Mouse (Mus musculus): ENCODE results near the gene Cx3cr1. TPM values are rescaled to one million over a fixed set of nuclear protein-coding genes. Genes with fewer than 3 reads are reported as not detected.

Cx3cr1 gene
- polyA plus RNA-seq, 1 experiment from 2014 or later, result 8.0 TPM

DNA sequence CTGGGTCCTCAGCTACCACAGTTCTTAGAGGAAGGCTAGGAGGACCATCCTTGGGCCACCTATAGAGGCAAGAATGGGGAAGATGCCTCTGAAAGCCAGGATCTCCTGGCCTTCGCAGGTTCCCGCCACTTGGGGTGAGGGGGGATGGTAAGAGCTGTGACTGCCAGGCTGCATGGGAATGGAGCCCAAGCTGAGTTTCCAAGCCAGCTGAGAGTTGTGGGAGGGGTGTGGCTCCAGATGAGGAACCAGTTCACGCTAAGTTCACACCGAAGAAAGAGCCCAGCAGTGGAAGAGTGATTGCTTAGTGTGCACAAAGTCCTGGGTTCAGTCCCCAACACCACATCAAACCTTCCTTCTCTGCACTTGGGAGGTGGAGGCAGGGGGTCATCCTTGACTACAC, 107.5 kb downstream of the Cx3cr1 start:
- Histone ChIP-seq H3K9me3 (ENCODE audit: low read length) (no peaks in the 10 kb centered on the region), H3K9ac (replicated peaks; ENCODE audit: low read depth) (no peak overlapping the region), H3K4me3 (ENCODE audit: low read depth, low read length) (no peak overlapping the region), H3K36me3 (ENCODE audit: insufficient read depth, low read length) (no peaks in the 10 kb centered on the region), H3K4me1 (ENCODE audit: insufficient read depth, low read depth, low read length) (0 out of 2 replicates have a peak, but pooled peaks cover 5% of the 10 kb centered on the region), H3K27ac (ENCODE audit: low read length) (no peak overlapping the region), H3K4me2 (replicated peaks; ENCODE audit: low read depth, low read length) (no peak overlapping the region), H3K27me3 (replicated peaks; ENCODE audit: insufficient read depth, low read length) (no peaks in the 10 kb centered on the region)
- TF ChIP-seq EP300 (IDR thresholded peaks at IDR 0.05) (no peak), CTCF (IDR thresholded peaks at IDR 0.05) (no peak)
- WGBS, result 51% methylated on average over 4 of the region's 4 CpGs
- ATAC-seq (no peak), DNase-seq (ENCODE audit: low spot score) (no peak)

DNA sequence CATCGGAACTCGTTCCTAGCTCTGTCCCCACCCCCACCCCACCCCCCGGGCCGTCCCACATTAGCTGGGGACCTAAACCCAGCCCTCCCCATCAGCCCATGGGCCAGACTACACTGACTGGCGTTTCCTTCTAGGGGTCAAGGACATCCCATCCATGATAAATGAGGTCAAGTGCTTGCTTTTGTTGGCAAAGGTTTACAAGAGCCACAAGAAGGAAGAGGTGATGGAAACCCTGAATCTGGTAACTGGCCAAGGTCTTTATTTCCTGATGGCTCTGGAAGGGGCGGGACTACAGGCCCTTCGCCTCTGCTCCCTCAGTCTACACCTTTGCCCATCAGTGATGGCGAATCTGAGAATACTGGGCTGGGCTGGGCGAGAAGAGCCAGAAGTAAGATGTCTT, 110.8 kb downstream of the Cx3cr1 start:
- Histone ChIP-seq H3K27ac (ENCODE audit: low read length) (no peak overlapping the region), H3K4me2 (replicated peaks; ENCODE audit: low read depth, low read length) (no peak overlapping the region), H3K9me3 (ENCODE audit: low read length) (no peaks in the 10 kb centered on the region), H3K27me3 (replicated peaks; ENCODE audit: insufficient read depth, low read length) (no peaks in the 10 kb centered on the region), H3K9ac (replicated peaks; ENCODE audit: low read depth) (no peak overlapping the region), H3K36me3 (ENCODE audit: insufficient read depth, low read length) (no peaks in the 10 kb centered on the region), H3K4me3 (ENCODE audit: low read depth, low read length) (no peak overlapping the region), H3K4me1 (ENCODE audit: insufficient read depth, low read depth, low read length) (0 out of 2 replicates have a peak, but pooled peaks cover 5% of the 10 kb centered on the region)
- ATAC-seq, result no peak
- WGBS, result 55% methylated on average over 9 of the region's 9 CpGs
- DNase-seq (ENCODE audit: low spot score), result no peak
- no peak for TF ChIP-seq EP300 (IDR thresholded peaks at IDR 0.05)
- TF ChIP-seq CTCF (IDR thresholded peaks at IDR 0.05), result no peak

DNA sequence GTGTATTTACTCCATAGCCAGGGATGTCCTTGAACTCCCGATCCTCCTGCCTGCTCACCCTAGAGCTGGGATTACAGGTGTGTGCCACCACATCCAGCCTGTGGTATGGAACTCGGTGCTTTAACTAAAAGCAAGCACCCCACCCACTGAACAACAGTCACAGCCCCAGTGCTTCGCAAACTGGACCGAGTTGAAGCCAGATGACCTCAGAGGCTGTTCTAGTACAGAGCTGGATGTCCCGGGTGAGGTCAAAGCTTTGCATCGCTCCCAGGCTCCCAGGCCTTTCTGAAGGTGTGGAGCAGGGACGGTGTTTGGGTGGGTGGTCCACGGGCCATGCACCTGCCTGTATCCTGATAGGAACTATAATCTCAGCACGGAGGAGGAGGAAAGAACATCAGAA, 118.3 kb downstream of the Cx3cr1 start:
- no peak overlapping the region for H3K9ac ChIP-seq (replicated peaks; ENCODE audit: low read depth)
- no peak overlapping the region for H3K4me3 ChIP-seq (ENCODE audit: low read depth, low read length)
- no peak overlapping the region for H3K27ac ChIP-seq (ENCODE audit: low read length)
- DNase-seq (ENCODE audit: low spot score) (no peak), ATAC-seq (no peak)
- no peaks in the 10 kb centered on the region for H3K9me3 ChIP-seq (ENCODE audit: low read length)
- WGBS, result 76% methylated on average over 9 of the region's 9 CpGs
- TF ChIP-seq EP300 (IDR thresholded peaks at IDR 0.05), result no peak
- no peak for TF ChIP-seq CTCF (IDR thresholded peaks at IDR 0.05)
- no peak overlapping the region for H3K4me2 ChIP-seq (replicated peaks; ENCODE audit: low read depth, low read length)
- no peaks in the 10 kb centered on the region for H3K36me3 ChIP-seq (ENCODE audit: insufficient read depth, low read length)
- no peaks in the 10 kb centered on the region for H3K4me1 ChIP-seq (ENCODE audit: insufficient read depth, low read depth, low read length)
- H3K27me3 ChIP-seq (replicated peaks; ENCODE audit: insufficient read depth, low read length), result no peaks in the 10 kb centered on the region

GRCm38 (mm10) chr9:119950434-119950833, 119.2 kb downstream of the Cx3cr1 start:
- peak; percentile 42 for DNase-seq (ENCODE audit: low spot score)
- H3K4me3 ChIP-seq (ENCODE audit: low read depth, low read length), result no peak overlapping the region
- H3K9ac ChIP-seq (replicated peaks; ENCODE audit: low read depth), result no peak overlapping the region
- TF ChIP-seq CTCF (IDR thresholded peaks at IDR 0.05), result no peak
- TF ChIP-seq EP300 (IDR thresholded peaks at IDR 0.05), result no peak
- no peak overlapping the region for H3K4me2 ChIP-seq (replicated peaks; ENCODE audit: low read depth, low read length)
- no peak overlapping the region for H3K27ac ChIP-seq (ENCODE audit: low read length)
- WGBS, result 45% methylated on average over 6 of the region's 6 CpGs
- H3K36me3 ChIP-seq (ENCODE audit: insufficient read depth, low read length), result no peaks in the 10 kb centered on the region
- no peaks in the 10 kb centered on the region for H3K9me3 ChIP-seq (ENCODE audit: low read length)
- no peaks in the 10 kb centered on the region for H3K27me3 ChIP-seq (replicated peaks; ENCODE audit: insufficient read depth, low read length)
- no peaks in the 10 kb centered on the region for H3K4me1 ChIP-seq (ENCODE audit: insufficient read depth, low read depth, low read length)
- ATAC-seq, result peak; percentile 69

DNA sequence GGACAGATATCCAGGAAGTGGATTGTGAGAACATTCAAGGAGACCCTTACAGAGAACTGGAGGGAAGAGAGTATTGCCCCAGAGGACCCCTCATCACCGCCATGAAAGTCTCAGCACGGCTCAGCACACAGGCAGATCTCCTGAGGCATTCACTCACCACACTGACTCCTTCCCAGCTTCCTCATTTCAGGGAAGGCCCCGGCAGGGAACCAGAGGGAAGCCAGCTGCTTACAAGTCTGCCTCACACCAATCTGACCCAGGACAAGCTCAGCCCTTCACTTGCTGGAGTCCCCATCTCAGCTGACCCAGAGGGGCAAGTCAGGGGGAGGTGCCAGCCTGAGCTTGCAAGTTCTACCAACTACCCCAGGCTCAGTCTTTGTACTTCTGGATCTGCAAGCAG, 120.9 kb downstream of the Cx3cr1 start:
- H3K4me2 ChIP-seq (replicated peaks; ENCODE audit: low read depth, low read length), result no peak overlapping the region
- DNase-seq (ENCODE audit: low spot score) (peak; percentile 51), ATAC-seq (peak; percentile 49)
- H3K27me3 ChIP-seq (replicated peaks; ENCODE audit: insufficient read depth, low read length), result no peaks in the 10 kb centered on the region
- no peak overlapping the region for H3K27ac ChIP-seq (ENCODE audit: low read length)
- 34% methylated on average over 3 of the region's 3 CpGs for WGBS
- TF ChIP-seq CTCF (IDR thresholded peaks at IDR 0.05) (no peak), EP300 (IDR thresholded peaks at IDR 0.05) (no peak)
- no peaks in the 10 kb centered on the region for H3K36me3 ChIP-seq (ENCODE audit: insufficient read depth, low read length)
- H3K4me1 ChIP-seq (ENCODE audit: insufficient read depth, low read depth, low read length), result no peaks in the 10 kb centered on the region
- H3K9me3 ChIP-seq (ENCODE audit: low read length), result no peaks in the 10 kb centered on the region
- no peak overlapping the region for H3K4me3 ChIP-seq (ENCODE audit: low read depth, low read length)
- H3K9ac ChIP-seq (replicated peaks; ENCODE audit: low read depth), result no peak overlapping the region

GRCm38 (mm10) chr9:119945173-119945900, 124.3 kb downstream of the Cx3cr1 start:
- Histone ChIP-seq H3K9ac (replicated peaks; ENCODE audit: low read depth) (no peak overlapping the region), H3K27ac (ENCODE audit: low read length) (no peak overlapping the region), H3K4me3 (ENCODE audit: low read depth, low read length) (no peak overlapping the region), H3K9me3 (ENCODE audit: low read length) (no peaks in the 10 kb centered on the region), H3K27me3 (replicated peaks; ENCODE audit: insufficient read depth, low read length) (no peaks in the 10 kb centered on the region), H3K4me2 (replicated peaks; ENCODE audit: low read depth, low read length) (no peak overlapping the region), H3K4me1 (ENCODE audit: insufficient read depth, low read depth, low read length) (no peaks in the 10 kb centered on the region), H3K36me3 (ENCODE audit: insufficient read depth, low read length) (no peaks in the 10 kb centered on the region)
- WGBS, result 71% methylated on average over 12 of the region's 12 CpGs
- no peak for ATAC-seq
- TF ChIP-seq CTCF (IDR thresholded peaks at IDR 0.05) (peak; percentile 73), EP300 (IDR thresholded peaks at IDR 0.05) (no peak)
- DNase-seq (ENCODE audit: low spot score), result no peak

Measured in lung, postnatal 0 days (tissue).